Mouse (Mus musculus): ENCODE results near the gene Akt1. TPM values are rescaled to one million over a fixed set of nuclear protein-coding genes. Genes with fewer than 3 reads are reported as not detected.

Gene Akt1
- polyA plus RNA-seq, 1 experiment from 2014 or later, result 26.7 TPM

GRCm38 (mm10) chr12:112628928-112629721 lies 45.6 kb downstream of the Akt1 start:
- Histone ChIP-seq H3K9ac (replicated peaks) (peak overlapping the region; percentile 46), H3K4me3 (ENCODE audit: low read depth, low read length) (peak overlapping the region; percentile 17; the same call in 1 of the 2 replicates), H3K4me2 (ENCODE audit: low read depth, low read length) (peak overlapping the region; percentile 63), H3K36me3 (replicated peaks; ENCODE audit: insufficient read depth, low read length) (no peaks in the 10 kb centered on the region), H3K9me3 (ENCODE audit: low read length) (no peaks in the 10 kb centered on the region), H3K4me1 (ENCODE audit: insufficient read depth) (peaks cover 56% of the 10 kb centered on the region), H3K27ac (ENCODE audit: low read depth) (peak overlapping the region; percentile 68), H3K27me3 (ENCODE audit: insufficient read depth, low read length) (no peaks in the 10 kb centered on the region)
- 9% methylated on average over 19 of the region's 19 CpGs for WGBS (ENCODE audit: insufficient replicate concordance)
- DNase-seq (peak; percentile 82), ATAC-seq (peak; percentile 77)
- TF ChIP-seq CTCF (IDR thresholded peaks at IDR 0.05; ENCODE audit: low read depth), result no peak
- TF ChIP-seq EP300 (IDR thresholded peaks at IDR 0.05; ENCODE audit: low read depth), result peak; percentile 61; the same call in 1 of the 2 replicates

GRCm38 (mm10) chr12:112628197-112628596 lies 46.5 kb downstream of the Akt1 start:
- WGBS (ENCODE audit: insufficient replicate concordance), result 51% methylated on average over 6 of the region's 6 CpGs
- no peaks in the 10 kb centered on the region for H3K36me3 ChIP-seq (replicated peaks; ENCODE audit: insufficient read depth, low read length)
- H3K4me2 ChIP-seq (ENCODE audit: low read depth, low read length), result peak overlapping the region; percentile 63; the same call in 1 of the 2 replicates
- H3K9me3 ChIP-seq (ENCODE audit: low read length), result no peaks in the 10 kb centered on the region
- no peaks in the 10 kb centered on the region for H3K27me3 ChIP-seq (ENCODE audit: insufficient read depth, low read length)
- ATAC-seq (no peak), DNase-seq (no peak)
- no peak overlapping the region for H3K4me3 ChIP-seq (ENCODE audit: low read depth, low read length)
- peaks cover 47% of the 10 kb centered on the region for H3K4me1 ChIP-seq (ENCODE audit: insufficient read depth)
- no peak for TF ChIP-seq EP300 (IDR thresholded peaks at IDR 0.05; ENCODE audit: low read depth)
- no peak for TF ChIP-seq CTCF (IDR thresholded peaks at IDR 0.05; ENCODE audit: low read depth)
- peak overlapping the region; percentile 68 for H3K27ac ChIP-seq (ENCODE audit: low read depth)
- H3K9ac ChIP-seq (replicated peaks), result no peak overlapping the region

GRCm38 (mm10) chr12:112627097-112627881 lies 47.4 kb downstream of the Akt1 start:
- Histone ChIP-seq H3K9me3 (ENCODE audit: low read length) (no peaks in the 10 kb centered on the region), H3K9ac (replicated peaks) (no peak overlapping the region), H3K4me2 (ENCODE audit: low read depth, low read length) (no peak overlapping the region), H3K36me3 (replicated peaks; ENCODE audit: insufficient read depth, low read length) (no peaks in the 10 kb centered on the region), H3K4me3 (ENCODE audit: low read depth, low read length) (no peak overlapping the region), H3K27ac (ENCODE audit: low read depth) (no peak overlapping the region), H3K27me3 (ENCODE audit: insufficient read depth, low read length) (no peaks in the 10 kb centered on the region), H3K4me1 (ENCODE audit: insufficient read depth) (peaks cover 38% of the 10 kb centered on the region)
- TF ChIP-seq EP300 (IDR thresholded peaks at IDR 0.05; ENCODE audit: low read depth) (no peak), CTCF (IDR thresholded peaks at IDR 0.05; ENCODE audit: low read depth) (peak; percentile 69)
- ATAC-seq (no peak), DNase-seq (no peak)
- 55% methylated on average over 7 of the region's 7 CpGs for WGBS (ENCODE audit: insufficient replicate concordance)

- 0 out of 2 replicates have a peak overlapping the region, but pooled peaks have one; percentile 29 for H3K27ac ChIP-seq (ENCODE audit: low read depth)
- TF ChIP-seq CTCF (IDR thresholded peaks at IDR 0.05; ENCODE audit: low read depth) (no peak), EP300 (IDR thresholded peaks at IDR 0.05; ENCODE audit: low read depth) (no peak)
- H3K27me3 ChIP-seq (ENCODE audit: insufficient read depth, low read length), result no peaks in the 10 kb centered on the region
- H3K4me1 ChIP-seq (ENCODE audit: insufficient read depth), result peaks cover 35% of the 10 kb centered on the region
- WGBS (ENCODE audit: insufficient replicate concordance), result 62% methylated on average over 6 of the region's 6 CpGs
- H3K36me3 ChIP-seq (replicated peaks; ENCODE audit: insufficient read depth, low read length), result no peaks in the 10 kb centered on the region
- no peak overlapping the region for H3K4me2 ChIP-seq (ENCODE audit: low read depth, low read length)
- no peak for DNase-seq
- ATAC-seq, result no peak
- H3K9ac ChIP-seq (replicated peaks), result no peak overlapping the region
- H3K9me3 ChIP-seq (ENCODE audit: low read length), result no peaks in the 10 kb centered on the region
- no peak overlapping the region for H3K4me3 ChIP-seq (ENCODE audit: low read depth, low read length)
Observed at GRCm38 (mm10) chr12:112626455-112626854, 48.2 kb downstream of the Akt1 start.

GRCm38 (mm10) chr12:112625700-112626099 lies 49.0 kb downstream of the Akt1 start:
- no peak overlapping the region for H3K4me2 ChIP-seq (ENCODE audit: low read depth, low read length)
- H3K4me3 ChIP-seq (ENCODE audit: low read depth, low read length), result no peak overlapping the region
- ATAC-seq (no peak), DNase-seq (no peak)
- WGBS (ENCODE audit: insufficient replicate concordance), result 70% methylated on average over 4 of the region's 4 CpGs
- TF ChIP-seq CTCF (IDR thresholded peaks at IDR 0.05; ENCODE audit: low read depth), result no peak
- no peak for TF ChIP-seq EP300 (IDR thresholded peaks at IDR 0.05; ENCODE audit: low read depth)
- no peak overlapping the region for H3K27ac ChIP-seq (ENCODE audit: low read depth)
- H3K4me1 ChIP-seq (ENCODE audit: insufficient read depth), result peaks cover 29% of the 10 kb centered on the region
- H3K27me3 ChIP-seq (ENCODE audit: insufficient read depth, low read length), result no peaks in the 10 kb centered on the region
- H3K9me3 ChIP-seq (ENCODE audit: low read length), result no peaks in the 10 kb centered on the region
- H3K9ac ChIP-seq (replicated peaks), result no peak overlapping the region
- no peaks in the 10 kb centered on the region for H3K36me3 ChIP-seq (replicated peaks; ENCODE audit: insufficient read depth, low read length)

GRCm38 (mm10) chr12:112623742-112624141 lies 50.9 kb downstream of the Akt1 start:
- WGBS (ENCODE audit: insufficient replicate concordance), result 24% methylated on average over 2 of the region's 2 CpGs
- no peaks in the 10 kb centered on the region for H3K36me3 ChIP-seq (replicated peaks; ENCODE audit: insufficient read depth, low read length)
- DNase-seq (peak; percentile 84), ATAC-seq (no peak)
- no peak overlapping the region for H3K9ac ChIP-seq (replicated peaks)
- no peaks in the 10 kb centered on the region for H3K9me3 ChIP-seq (ENCODE audit: low read length)
- no peak overlapping the region for H3K4me2 ChIP-seq (ENCODE audit: low read depth, low read length)
- no peak overlapping the region for H3K4me3 ChIP-seq (ENCODE audit: low read depth, low read length)
- H3K27ac ChIP-seq (ENCODE audit: low read depth), result no peak overlapping the region
- TF ChIP-seq CTCF (IDR thresholded peaks at IDR 0.05; ENCODE audit: low read depth), result peak; percentile 95
- TF ChIP-seq EP300 (IDR thresholded peaks at IDR 0.05; ENCODE audit: low read depth), result no peak
- peaks cover 37% of the 10 kb centered on the region for H3K4me1 ChIP-seq (ENCODE audit: insufficient read depth)
- H3K27me3 ChIP-seq (ENCODE audit: insufficient read depth, low read length), result no peaks in the 10 kb centered on the region

Measured in liver, postnatal 0 days (tissue).